ENCODE assay signal across 8 mouse cellular contexts in genomic region chr12:84217111-84217507, GRCm38 (mm10). TPM values are rescaled to one million over a fixed set of nuclear protein-coding genes. Genes with fewer than 3 reads are reported as not detected.
A peak's percentile ranks its signal among the peaks of the same experiment; 100 is the strongest.
DNase-seq lines count a peak whose midpoint lies in the region; ATAC-seq lines count a peak whose summit lies in the region.

No protein-coding gene starts in this region.

- DNase-seq in heart, postnatal 36 days = no peak
- no peak for DNase-seq in adrenal gland, postnatal 4 days (ENCODE audit: low spot score in 2 of 2)
- no peak for DNase-seq in left cerebral cortex, postnatal 10 days (ENCODE audit: extremely low spot score in 1 of 2, low spot score in 2 of 2)
- no peak for DNase-seq in spleen, postnatal 14 days (ENCODE audit: low spot score in 2 of 2)

- no peak overlapping the region; the same call in 1 of the 2 replicates for H3K9ac ChIP-seq in heart, embryonic 11.5 days (ENCODE audit: low read depth, low read length)
- H3K9ac ChIP-seq in embryonic facial prominence, embryonic 13.5 days = peak overlapping the region; percentile 91
- H3K9ac ChIP-seq in intestine, embryonic 15.5 days = peak overlapping the region; percentile 95; the same call in 1 of the 2 replicates
- H3K9ac ChIP-seq in midbrain, embryonic 12.5 days (replicated peaks) = peak overlapping the region; percentile 78; the same call in 1 of the 2 replicates

- H3K4me1 ChIP-seq in heart, embryonic 11.5 days (ENCODE audit: control insufficient read depth, insufficient read depth, low read length) = peaks cover 34% of the 10 kb centered on the region
- peaks cover 52% of the 10 kb centered on the region for H3K4me1 ChIP-seq in embryonic facial prominence, embryonic 13.5 days
- H3K4me1 ChIP-seq in intestine, embryonic 15.5 days (replicated peaks) = peaks cover 41% of the 10 kb centered on the region
- H3K4me1 ChIP-seq in midbrain, embryonic 12.5 days = peaks cover 70% of the 10 kb centered on the region

- no peak for ATAC-seq in heart, embryonic 11.5 days (replicated peaks; ENCODE audit: insufficient number of reproducible peaks, low FRiP score, low TSS enrichment)
- no peak for ATAC-seq in embryonic facial prominence, embryonic 13.5 days (ENCODE audit: insufficient number of reproducible peaks, insufficient read depth, low FRiP score, low TSS enrichment, low read depth)
- ATAC-seq in intestine, embryonic 15.5 days = peak; percentile 46
- ATAC-seq in midbrain, embryonic 12.5 days (ENCODE audit: low FRiP score, low read depth) = no peak

- intact Hi-C loops in heart, postnatal 36 days (cut with DNase I) = no loop called here
- intact Hi-C loops in left cerebral cortex, postnatal 10 days (cut with DNase I) = no loop called here

- H3K9me3 ChIP-seq in heart, embryonic 11.5 days (replicated peaks; ENCODE audit: control insufficient read depth, low read length) = no peaks in the 10 kb centered on the region
- no peaks in the 10 kb centered on the region for H3K9me3 ChIP-seq in embryonic facial prominence, embryonic 13.5 days
- no peaks in the 10 kb centered on the region for H3K9me3 ChIP-seq in intestine, embryonic 15.5 days
- H3K9me3 ChIP-seq in midbrain, embryonic 12.5 days = no peaks in the 10 kb centered on the region

- peak overlapping the region; percentile 85 for H3K4me2 ChIP-seq in heart, embryonic 11.5 days
- H3K4me2 ChIP-seq in embryonic facial prominence, embryonic 13.5 days = peak overlapping the region; percentile 84
- peak overlapping the region; percentile 76 for H3K4me2 ChIP-seq in intestine, embryonic 15.5 days (replicated peaks)
- peak overlapping the region; percentile 92 for H3K4me2 ChIP-seq in midbrain, embryonic 12.5 days (replicated peaks)

- H3K36me3 ChIP-seq in heart, embryonic 11.5 days (ENCODE audit: control insufficient read depth, insufficient read depth, low read length) = no peaks in the 10 kb centered on the region
- 0 out of 2 replicates have a peak, but pooled peaks cover 8% of the 10 kb centered on the region for H3K36me3 ChIP-seq in embryonic facial prominence, embryonic 13.5 days
- no peaks in the 10 kb centered on the region for H3K36me3 ChIP-seq in intestine, embryonic 15.5 days
- H3K36me3 ChIP-seq in midbrain, embryonic 12.5 days = no peaks in the 10 kb centered on the region

- no peaks in the 10 kb centered on the region for H3K27me3 ChIP-seq in heart, embryonic 11.5 days (ENCODE audit: control insufficient read depth, insufficient read depth, low read length)
- H3K27me3 ChIP-seq in embryonic facial prominence, embryonic 13.5 days = no peaks in the 10 kb centered on the region
- no peaks in the 10 kb centered on the region for H3K27me3 ChIP-seq in intestine, embryonic 15.5 days (replicated peaks)
- peaks cover 60% of the 10 kb centered on the region for H3K27me3 ChIP-seq in midbrain, embryonic 12.5 days

- H3K27ac ChIP-seq in heart, embryonic 11.5 days (ENCODE audit: low read depth, low read length) = no peak overlapping the region
- peak overlapping the region; percentile 94; the same call in 1 of the 2 replicates for H3K27ac ChIP-seq in embryonic facial prominence, embryonic 13.5 days
- peak overlapping the region; percentile 95 for H3K27ac ChIP-seq in intestine, embryonic 15.5 days
- H3K27ac ChIP-seq in midbrain, embryonic 12.5 days (replicated peaks) = peak overlapping the region; percentile 75

- peak overlapping the region; percentile 73 for H3K4me3 ChIP-seq in heart, embryonic 11.5 days (ENCODE audit: low read depth, low read length)
- peak overlapping the region; percentile 86 for H3K4me3 ChIP-seq in embryonic facial prominence, embryonic 13.5 days
- peak overlapping the region; percentile 84 for H3K4me3 ChIP-seq in intestine, embryonic 15.5 days (replicated peaks)
- H3K4me3 ChIP-seq in midbrain, embryonic 12.5 days = peak overlapping the region; percentile 79

- WGBS in heart, embryonic 11.5 days (ENCODE audit: insufficient replicate concordance) = 38% methylated on average over 4 of the region's 4 CpGs
- 39% methylated on average over 4 of the region's 4 CpGs for WGBS in embryonic facial prominence, embryonic 13.5 days
- 19% methylated on average over 4 of the region's 4 CpGs for WGBS in intestine, embryonic 15.5 days
- 26% methylated on average over 4 of the region's 4 CpGs for WGBS in midbrain, embryonic 12.5 days

RNA-seq across cellular contexts. Expression of gene Elmsan1, which starts 1.6 kb away (rescaled TPM):
- polyA plus RNA-seq in heart, embryonic 11.5 days (2014; fragmentation: Nextera tagmentation; extraction: Ambion mirVana) = 5.9 and 7.1 TPM in 2 replicates
- 10 to 100 TPM; 15.6 to 15.9 TPM for total RNA-seq in heart, postnatal 36 days (2021)
- polyA plus RNA-seq in embryonic facial prominence, embryonic 13.5 days (2015; fragmentation: Nextera tagmentation; extraction: Ambion mirVana) = 9.9 and 11.1 TPM in 2 replicates
- polyA plus RNA-seq in intestine, embryonic 15.5 days (2015; fragmentation: Nextera tagmentation; extraction: Ambion mirVana) = 7.2 and 7.7 TPM in 2 replicates
- 6.5 and 6.6 TPM in 2 replicates for polyA plus RNA-seq in midbrain, embryonic 12.5 days (2016; fragmentation: Nextera tagmentation; extraction: Ambion mirVana)
- 10 to 100 TPM; 30.2 to 34.8 TPM for total RNA-seq in adrenal gland, postnatal 4 days (2021)
- total RNA-seq in left cerebral cortex, postnatal 10 days (2021) = 10 to 100 TPM; 12.3 to 13.5 TPM
